Mouse (Mus musculus): ENCODE data around the gene Gm17631. TPM values are rescaled to one million over a fixed set of nuclear protein-coding genes. Genes with fewer than 3 reads are reported as not detected.
"Not testable (repeated sequence)": the region's sequence is repeated elsewhere in the genome, so short reads cannot be mapped to it uniquely, and the experiment has no call there.

The Gm17631 gene
- not detected for polyA plus RNA-seq (2017; shearing (Covaris generic))

- not testable (repeated sequence) for ATAC-seq
Measured at GRCm38 (mm10) chr6:129862349-129862748, at the start of gene Gm17631. Gene Gm17631 (plus strand): TSS chr6:129862649.

- ATAC-seq, result no peak
Measured at GRCm38 (mm10) chr6:129817731-129818130, 44.7 kb upstream of the Gm17631 start.

- ATAC-seq, result no peak
Measured at GRCm38 (mm10) chr6:129824004-129824403, 38.4 kb upstream of the Gm17631 start.

GRCm38 (mm10) chr6:129825559-129825958, 36.9 kb upstream of the Gm17631 start:
- ATAC-seq, result no peak

- no peak for ATAC-seq
Measured at GRCm38 (mm10) chr6:129876549-129876948, 14.1 kb downstream of the Gm17631 start, which contains the start of gene Klra17. Gene Klra17 (minus strand): TSS chr6:129876672.

GRCm38 (mm10) chr6:129882525-129882924, 20.1 kb downstream of the Gm17631 start:
- no peak for ATAC-seq

Other genes with a start within 250 kb of the Gm17631 start
- 1 to 10 TPM in 1 of 2 experiments, under 1 TPM in 1; 0.41 to 1.2 TPM for gene Klrk1, start 238.8 kb upstream of the Gm17631 start, polyA plus RNA-seq (2017; shearing (Covaris generic))
- not detected for gene Klrc3, start 219.3 kb upstream of the Gm17631 start, polyA plus RNA-seq (2017; shearing (Covaris generic))
- under 1 TPM in 1 of 2 experiments, not detected in 1; 0.20 TPM for gene Klrc2, start 202.0 kb upstream of the Gm17631 start, polyA plus RNA-seq (2017; shearing (Covaris generic))
- under 1 TPM in 1 of 2 experiments, not detected in 1; 0.82 TPM for gene Klrc1, start 183.7 kb upstream of the Gm17631 start, polyA plus RNA-seq (2017; shearing (Covaris generic))
- not detected for gene Klri1, start 145.5 kb upstream of the Gm17631 start, polyA plus RNA-seq (2017; shearing (Covaris generic))
- not detected for gene Klri2, start 122.2 kb upstream of the Gm17631 start, polyA plus RNA-seq (2017; shearing (Covaris generic))
- not detected for gene Gm156, start 78.4 kb upstream of the Gm17631 start, polyA plus RNA-seq (2017; shearing (Covaris generic))
- not detected for gene Klra17, start 14.0 kb downstream of the Gm17631 start, polyA plus RNA-seq (2017; shearing (Covaris generic))
- not detected for gene Klra5, start 55.0 kb downstream of the Gm17631 start, polyA plus RNA-seq (2017; shearing (Covaris generic))
- gene Klra6, start 164.3 kb downstream of the Gm17631 start, polyA plus RNA-seq (2017; shearing (Covaris generic)), result not detected
- not detected for gene Klra4, start 204.6 kb downstream of the Gm17631 start, polyA plus RNA-seq (2017; shearing (Covaris generic))